Mouse (Mus musculus) CD4-positive, CD25-positive, alpha-beta regulatory T cell, adult 2 months (primary cell): ENCODE data around the gene Scn7a.
A peak's percentile ranks its signal among the peaks of the same experiment; 100 is the strongest.

ENCODE experiments used
- DNase-seq: peaks from one replicate; pipeline ENCODE4 v3.0.0-alpha.2; 2012; ENCODE audit warnings: low read depth, low spot score

The Scn7a gene

DNA sequence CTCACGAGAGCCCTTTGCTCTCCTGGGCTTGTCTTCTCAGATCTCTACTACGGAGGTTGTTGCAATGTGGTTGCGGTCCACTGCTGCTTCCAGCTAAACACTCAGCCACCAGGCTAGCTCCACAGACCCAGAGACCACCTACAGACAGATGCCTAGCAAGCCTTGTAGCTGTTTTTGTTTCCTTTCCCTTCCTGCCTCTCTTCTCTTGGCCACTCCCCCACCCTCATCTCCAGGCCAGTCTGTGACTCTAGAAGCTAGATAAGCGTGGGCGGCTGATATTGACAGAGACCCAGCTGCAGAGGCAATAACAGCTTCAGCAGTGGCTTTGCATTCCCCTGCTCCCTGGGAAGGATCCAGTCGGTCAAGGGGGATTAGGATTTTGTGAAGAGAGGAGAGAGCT lies at the start of gene Scn7a:
Gene Scn7a, minus strand, starts transcription at position 150 of the 400 bp plus-strand sequence.
- DNase-seq: no peak

DNA sequence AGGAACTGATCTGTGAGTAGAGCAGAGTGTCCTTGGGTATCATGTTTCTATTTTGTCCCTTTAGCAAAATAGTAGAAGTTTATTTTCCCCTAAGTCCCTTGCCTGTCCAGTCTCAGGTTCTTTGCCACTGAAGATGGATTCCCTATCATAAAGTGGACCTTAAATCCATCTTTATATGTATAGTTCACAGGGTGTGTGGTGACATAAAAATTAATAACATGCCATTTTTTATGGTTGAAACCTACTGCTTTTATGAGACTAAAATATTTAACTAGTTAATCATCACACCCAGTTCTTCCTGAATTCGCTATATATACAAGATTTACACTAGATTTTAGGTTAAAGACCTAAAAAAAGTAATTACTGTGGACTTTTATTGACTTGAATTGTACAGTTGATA lies 43.0 kb upstream of the Scn7a start:
- no peak for DNase-seq

- no peak for DNase-seq
Observed at GRCm38 (mm10) chr2:66819862-66820559, 35.3 kb upstream of the Scn7a start.

GRCm38 (mm10) chr2:66799676-66800249 lies 15.0 kb upstream of the Scn7a start:
- peak; percentile 3 for DNase-seq

GRCm38 (mm10) chr2:66797493-66797892 lies 12.8 kb upstream of the Scn7a start:
- DNase-seq: no peak

DNA sequence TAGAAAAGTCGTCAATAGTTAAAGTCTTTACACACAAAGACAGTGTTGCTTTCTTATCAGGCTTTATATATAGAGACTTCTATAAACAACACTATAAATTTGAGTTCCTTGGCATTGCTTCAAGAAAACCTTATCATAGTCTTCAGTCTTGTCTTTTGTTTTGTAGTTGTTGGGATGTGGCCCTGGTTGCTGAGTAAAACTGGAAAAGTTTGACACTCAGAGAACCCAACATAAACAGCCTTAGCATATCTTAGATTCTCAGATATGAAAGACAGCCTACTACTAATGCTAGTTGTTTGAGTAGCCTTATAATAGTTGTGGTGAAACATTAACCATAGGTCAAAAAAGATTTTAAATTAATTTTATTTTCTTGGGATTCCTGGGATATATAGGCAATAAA lies 6.9 kb upstream of the Scn7a start:
- no peak for DNase-seq

DNA sequence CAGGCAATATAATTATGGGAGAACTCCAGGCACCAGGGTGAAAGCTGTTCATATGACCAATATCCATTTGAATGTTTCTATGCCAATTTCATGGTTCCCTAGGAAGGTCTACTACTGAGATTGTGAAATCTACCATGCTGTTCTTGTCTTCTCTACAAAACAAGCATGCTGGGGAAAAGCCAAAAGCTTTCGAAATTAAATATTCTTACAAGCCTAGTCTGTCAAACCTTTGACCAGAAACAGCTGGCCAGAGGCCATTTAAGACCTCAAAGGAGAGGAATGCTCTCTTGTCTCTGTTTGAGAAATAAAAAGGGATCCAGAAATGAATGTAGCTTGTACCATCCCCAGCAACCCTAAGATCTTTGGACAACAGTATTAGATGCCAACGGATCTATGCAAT lies 3.8 kb downstream of the Scn7a start:
- DNase-seq: no peak

DNA sequence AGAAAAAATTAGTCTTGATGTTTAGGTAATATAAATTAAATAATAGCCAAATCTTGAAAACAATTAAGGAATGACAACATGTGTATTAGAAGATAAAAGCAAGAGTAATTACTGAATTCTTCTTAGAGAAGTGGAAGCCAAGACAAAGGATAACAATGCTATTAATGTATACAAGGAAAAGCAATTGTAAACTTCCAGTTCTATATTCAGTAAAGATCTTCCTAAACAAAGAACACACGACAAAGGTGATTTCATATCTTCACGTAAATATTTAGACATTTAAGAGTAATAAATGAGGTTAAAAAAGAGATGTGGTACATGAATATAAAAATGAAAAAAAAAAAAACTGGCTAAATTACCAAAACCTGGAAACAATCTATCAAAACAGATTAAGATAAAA lies 16.7 kb downstream of the Scn7a start:
- DNase-seq: no peak

DNA sequence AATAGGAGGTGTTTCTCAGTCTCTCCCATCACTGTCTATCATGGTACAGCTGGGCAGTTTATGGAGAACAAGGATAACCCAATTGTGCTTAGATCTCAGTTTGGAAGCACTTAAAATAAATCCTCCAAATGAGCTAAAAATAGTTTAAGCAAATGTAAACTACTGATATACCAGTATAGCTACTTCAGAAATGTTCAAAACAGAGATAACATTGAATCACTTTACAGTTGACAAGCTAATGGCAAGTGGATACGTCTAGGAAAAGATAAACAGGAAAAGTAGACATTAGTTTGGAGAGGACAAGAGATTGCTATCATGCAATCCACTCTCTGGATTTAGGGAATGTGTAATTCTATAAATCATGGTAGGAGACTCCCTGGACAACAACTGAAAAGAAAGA lies 19.5 kb downstream of the Scn7a start:
- DNase-seq: no peak

- no peak for DNase-seq
Observed at GRCm38 (mm10) chr2:66762905-66763304, 21.8 kb downstream of the Scn7a start.

DNA sequence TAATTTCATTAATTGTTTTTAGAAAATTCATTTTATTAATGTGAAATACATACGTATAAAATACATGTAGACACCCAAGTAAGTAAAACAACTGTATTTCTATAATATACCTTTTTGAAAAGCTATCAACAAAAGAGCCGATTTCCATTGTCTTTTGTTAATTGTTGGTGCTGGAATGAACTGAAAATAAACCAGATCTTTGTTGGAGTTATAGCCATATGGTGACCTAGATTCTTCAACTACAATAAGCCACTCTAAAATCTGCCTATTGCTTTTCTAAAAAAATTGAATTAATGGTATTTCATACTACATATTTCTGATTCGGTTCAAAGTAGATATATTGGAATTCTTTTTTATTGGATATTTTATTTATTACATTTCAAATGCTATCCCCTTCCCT lies 56.7 kb downstream of the Scn7a start:
- no peak for DNase-seq

DNA sequence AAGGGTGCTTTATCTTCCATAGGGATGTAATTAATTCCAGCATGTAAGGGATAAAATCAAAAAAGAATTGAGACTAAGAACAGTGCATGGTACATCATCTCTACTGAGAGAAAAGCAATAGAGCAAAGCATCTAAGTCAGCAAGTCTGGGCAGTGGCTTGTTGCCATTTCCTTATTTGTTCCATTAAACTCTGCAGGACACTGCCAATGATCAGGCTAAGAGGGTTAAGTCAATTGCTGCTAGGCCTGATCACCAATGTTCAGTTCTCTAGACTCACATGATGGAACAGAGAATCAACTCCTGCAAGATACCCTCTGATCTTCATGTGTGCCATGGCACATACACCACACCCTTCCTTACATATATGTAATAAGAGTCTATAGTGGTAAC lies 57.1 kb downstream of the Scn7a start:
- DNase-seq: no peak

- no peak for DNase-seq
Observed at GRCm38 (mm10) chr2:66726878-66727584, 57.7 kb downstream of the Scn7a start.

DNA sequence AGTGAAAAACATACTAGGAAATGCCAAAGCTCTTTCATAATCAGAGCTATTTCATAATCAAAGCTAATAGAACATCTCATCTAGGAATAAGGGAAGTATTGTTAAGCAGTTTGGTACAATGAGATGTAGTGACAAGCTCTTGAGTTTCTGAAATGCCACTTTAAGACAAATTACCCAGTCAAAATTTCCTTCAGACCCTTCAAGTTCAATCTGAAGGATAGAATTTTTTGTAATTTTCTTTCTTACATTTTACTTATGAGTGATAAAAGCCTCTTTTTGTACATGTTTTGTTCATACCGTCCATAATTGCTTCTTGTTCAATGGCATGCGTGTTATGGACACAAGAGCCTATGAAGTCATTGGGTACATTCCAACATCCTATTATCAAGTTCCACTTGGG lies 72.6 kb downstream of the Scn7a start:
- no peak for DNase-seq

DNA sequence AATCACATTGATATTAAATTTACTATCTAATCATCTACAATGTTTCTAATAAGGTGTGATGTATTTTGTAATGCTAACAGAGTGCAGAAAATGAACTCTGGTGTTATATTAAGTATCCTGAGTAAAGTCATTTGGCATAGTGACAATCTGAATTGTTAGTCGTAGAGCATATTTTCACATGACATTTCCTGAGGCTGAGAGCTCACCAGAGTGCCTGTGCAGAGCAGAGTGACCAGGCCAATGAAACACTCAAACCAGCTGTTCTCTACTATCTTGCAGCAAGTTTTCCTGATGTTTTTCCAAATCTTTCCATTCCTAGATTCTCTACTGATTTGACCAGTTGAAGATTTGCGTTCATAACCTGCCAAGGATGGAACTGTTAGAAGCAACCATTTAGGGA lies 92.4 kb downstream of the Scn7a start:
- DNase-seq: no peak

- DNase-seq: no peak
Observed at GRCm38 (mm10) chr2:66661988-66662387, 122.7 kb downstream of the Scn7a start.

DNA sequence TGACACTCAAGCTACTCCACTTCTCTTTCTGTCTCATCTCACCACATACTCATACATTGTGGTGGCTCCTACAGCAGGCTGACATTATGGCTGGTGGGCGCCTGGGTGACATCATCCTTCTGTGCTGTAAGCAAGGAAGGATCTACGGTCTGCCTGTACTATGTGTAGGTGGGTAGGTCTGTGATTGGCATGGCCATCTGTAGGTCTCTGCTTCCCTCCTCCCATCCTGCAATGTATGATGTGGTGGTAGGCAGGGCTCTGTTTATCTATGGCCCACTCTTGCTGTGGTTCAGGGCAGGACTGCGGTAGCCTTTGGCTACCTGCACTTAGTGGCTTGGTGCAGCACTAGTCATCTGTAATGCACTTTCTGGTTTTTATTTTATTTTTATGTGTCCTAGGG lies 128.3 kb downstream of the Scn7a start:
- no peak for DNase-seq

DNA sequence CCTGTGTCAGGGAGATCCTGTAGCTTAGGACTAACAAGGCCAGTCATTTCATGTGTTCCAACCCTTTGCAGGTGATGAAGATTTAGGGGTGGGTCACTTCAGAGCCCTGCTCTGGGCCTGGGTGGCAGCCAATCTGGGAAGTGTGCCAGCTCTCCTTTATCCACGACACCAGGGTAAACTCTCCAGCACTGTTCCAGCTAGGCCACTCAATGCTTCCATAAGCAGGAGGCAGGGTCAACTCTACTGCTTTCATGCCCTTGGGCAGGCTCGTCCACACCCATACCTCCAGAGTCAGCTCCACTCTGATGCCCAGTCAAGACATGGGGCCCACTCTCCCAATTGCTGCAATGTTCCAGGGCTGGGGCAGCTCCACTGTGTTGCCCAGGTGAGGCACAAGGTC lies 129.3 kb downstream of the Scn7a start:
- DNase-seq: no peak

- no peak for DNase-seq
Observed at GRCm38 (mm10) chr2:66644384-66644783, 140.3 kb downstream of the Scn7a start.

GRCm38 (mm10) chr2:66634580-66635359 lies 149.9 kb downstream of the Scn7a start, which contains the start of gene Scn9a:
Gene Scn9a (minus strand): TSS chr2:66634962.
- no peak for DNase-seq

DNA sequence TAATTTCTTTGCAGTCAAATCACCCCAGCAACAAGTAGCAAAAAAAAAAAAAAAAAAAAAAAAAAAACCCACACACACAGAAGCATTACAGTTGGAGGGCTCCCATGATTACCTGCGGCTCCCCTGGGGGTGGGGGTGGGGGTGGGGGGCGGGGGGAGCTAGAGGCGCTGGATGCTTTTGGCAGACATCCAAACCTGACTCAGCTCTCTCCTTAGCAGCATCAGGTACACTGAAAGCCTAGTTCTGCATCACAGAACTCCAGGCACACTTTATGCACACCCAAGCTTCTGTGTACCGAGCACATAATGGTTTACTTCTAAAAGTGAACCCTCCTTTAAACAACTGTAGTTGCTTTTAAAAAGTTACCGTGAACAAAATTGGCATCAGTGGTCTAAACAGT lies 152.0 kb downstream of the Scn7a start:
- DNase-seq: no peak
